Mouse (Mus musculus): Measurements from ENCODE around the gene Kcnip1. TPM values are rescaled to one million over a fixed set of nuclear protein-coding genes. Genes with fewer than 3 reads are reported as not detected.

The Kcnip1 gene
- total and polyA plus RNA-seq, 2 experiments = not detected

DNA sequence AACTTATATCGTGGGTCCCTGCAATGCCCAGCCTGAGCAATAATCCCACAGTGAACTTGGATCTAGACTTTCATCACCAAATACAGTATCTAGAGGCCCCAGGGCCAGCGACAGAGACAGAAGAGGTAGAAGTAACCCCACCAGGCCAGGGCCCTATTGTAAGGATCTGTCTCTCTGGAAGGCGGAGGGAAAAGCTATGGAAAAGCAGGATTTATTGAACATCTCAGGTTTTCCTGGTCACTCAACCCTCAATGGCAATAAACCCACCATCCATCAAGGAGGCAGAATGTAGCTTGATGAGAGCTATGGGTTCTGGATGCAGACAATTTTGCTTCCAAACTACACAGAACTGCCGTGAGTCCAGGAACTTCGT lies 9.6 kb upstream of the Kcnip1 start:
- WGBS = 67% methylated on average over 5 of the region's 5 CpGs
- Histone ChIP-seq H3K9ac (ENCODE audit: low read depth, low read length) (no peak overlapping the region), H3K36me3 (ENCODE audit: control insufficient read depth, insufficient read depth, low read length) (no peaks in the 10 kb centered on the region), H3K4me3 (ENCODE audit: insufficient read depth, low read depth, low read length) (no peak overlapping the region), H3K4me1 (ENCODE audit: control insufficient read depth, insufficient read depth, low read length) (no peaks in the 10 kb centered on the region), H3K27me3 (ENCODE audit: control insufficient read depth, insufficient read depth, low read length) (no peaks in the 10 kb centered on the region; the same call in 1 of the 2 replicates), H3K27ac (replicated peaks; ENCODE audit: insufficient read depth, low read depth, low read length) (no peak overlapping the region), H3K79me2 (ENCODE audit: control insufficient read depth, insufficient read depth, low read length) (no peaks in the 10 kb centered on the region)
- no peak for DNase-seq (ENCODE audit: extremely low read depth, low read depth, low spot score)
- TF ChIP-seq POLR2A (IDR thresholded peaks at IDR 0.05; ENCODE audit: extremely low read depth, insufficient read depth, low read length) (no peak), CTCF (IDR thresholded peaks at IDR 0.05; ENCODE audit: low read depth, low read length) (no peak)

DNA sequence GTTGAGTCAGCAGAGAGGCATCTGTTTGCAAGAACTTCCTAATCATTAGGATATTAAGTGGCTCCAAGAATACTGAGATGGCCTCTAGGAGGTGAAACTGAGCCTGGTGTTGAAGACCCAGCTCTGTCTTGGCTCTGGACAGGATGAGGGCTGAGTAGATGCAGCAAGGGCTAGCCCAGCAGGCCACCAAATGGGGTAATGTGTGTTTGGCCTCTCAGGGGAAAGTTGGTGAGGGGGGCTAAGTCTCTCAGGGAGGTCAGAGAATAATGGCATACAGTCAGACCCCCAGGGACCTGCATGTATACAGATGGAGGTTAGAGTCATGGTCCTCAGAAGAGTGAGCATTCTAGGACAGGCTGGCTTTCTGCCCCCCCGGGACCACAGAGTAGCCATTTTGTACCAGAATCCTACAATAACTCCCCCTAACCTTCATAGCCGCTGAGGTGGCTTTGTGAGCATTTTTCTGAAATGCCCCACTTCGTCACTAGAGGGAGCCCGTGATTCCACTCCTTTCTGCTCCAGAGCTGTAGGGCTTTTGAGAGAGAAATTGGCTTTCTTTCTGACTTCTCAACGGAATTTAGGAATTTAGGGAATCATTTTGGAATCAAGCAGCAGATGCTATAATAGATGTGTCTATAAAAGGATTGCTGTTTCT lies 9.1 kb upstream of the Kcnip1 start:
- Histone ChIP-seq H3K36me3 (ENCODE audit: control insufficient read depth, insufficient read depth, low read length) (no peaks in the 10 kb centered on the region), H3K79me2 (ENCODE audit: control insufficient read depth, insufficient read depth, low read length) (no peaks in the 10 kb centered on the region), H3K27ac (replicated peaks; ENCODE audit: insufficient read depth, low read depth, low read length) (no peak overlapping the region), H3K4me1 (ENCODE audit: control insufficient read depth, insufficient read depth, low read length) (no peaks in the 10 kb centered on the region), H3K4me3 (ENCODE audit: insufficient read depth, low read depth, low read length) (no peak overlapping the region), H3K27me3 (ENCODE audit: control insufficient read depth, insufficient read depth, low read length) (no peaks in the 10 kb centered on the region; the same call in 1 of the 2 replicates), H3K9ac (ENCODE audit: low read depth, low read length) (no peak overlapping the region)
- WGBS = 3% methylated on average over 5 of the region's 5 CpGs
- TF ChIP-seq CTCF (IDR thresholded peaks at IDR 0.05; ENCODE audit: low read depth, low read length) = peak; percentile 64
- TF ChIP-seq POLR2A (IDR thresholded peaks at IDR 0.05; ENCODE audit: extremely low read depth, insufficient read depth, low read length) = no peak
- DNase-seq (ENCODE audit: extremely low read depth, low read depth, low spot score) = peak; percentile 3

DNA sequence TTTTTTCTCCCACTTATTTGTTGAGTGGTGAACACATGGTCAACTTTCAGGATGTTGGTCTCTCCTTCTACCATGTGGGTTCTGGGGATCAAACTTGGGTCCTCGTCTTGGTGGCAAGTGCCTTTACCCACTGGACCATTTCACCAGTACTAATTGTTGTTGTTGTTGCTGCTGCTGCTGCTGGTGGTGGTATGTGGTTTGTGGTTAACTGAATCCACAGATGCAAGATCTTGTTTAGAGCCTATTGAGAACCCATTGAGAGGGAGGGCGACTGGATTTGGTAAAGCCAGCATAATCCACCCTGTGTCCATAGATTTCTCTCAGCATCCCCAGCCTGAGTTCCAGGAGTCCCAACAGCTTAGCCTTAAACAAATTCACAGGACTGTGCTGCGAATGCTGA lies 7.5 kb upstream of the Kcnip1 start:
- H3K4me3 ChIP-seq (ENCODE audit: insufficient read depth, low read depth, low read length) = no peak overlapping the region
- TF ChIP-seq POLR2A (IDR thresholded peaks at IDR 0.05; ENCODE audit: extremely low read depth, insufficient read depth, low read length) = no peak
- TF ChIP-seq CTCF (IDR thresholded peaks at IDR 0.05; ENCODE audit: low read depth, low read length) = no peak
- no peaks in the 10 kb centered on the region for H3K4me1 ChIP-seq (ENCODE audit: control insufficient read depth, insufficient read depth, low read length)
- no peaks in the 10 kb centered on the region for H3K79me2 ChIP-seq (ENCODE audit: control insufficient read depth, insufficient read depth, low read length)
- no peak overlapping the region for H3K27ac ChIP-seq (replicated peaks; ENCODE audit: insufficient read depth, low read depth, low read length)
- no peak for DNase-seq (ENCODE audit: extremely low read depth, low read depth, low spot score)
- H3K27me3 ChIP-seq (ENCODE audit: control insufficient read depth, insufficient read depth, low read length) = no peaks in the 10 kb centered on the region; the same call in 1 of the 2 replicates
- no peak overlapping the region for H3K9ac ChIP-seq (ENCODE audit: low read depth, low read length)
- H3K36me3 ChIP-seq (ENCODE audit: control insufficient read depth, insufficient read depth, low read length) = no peaks in the 10 kb centered on the region
- 70% methylated on average over 3 of the region's 3 CpGs for WGBS

DNA sequence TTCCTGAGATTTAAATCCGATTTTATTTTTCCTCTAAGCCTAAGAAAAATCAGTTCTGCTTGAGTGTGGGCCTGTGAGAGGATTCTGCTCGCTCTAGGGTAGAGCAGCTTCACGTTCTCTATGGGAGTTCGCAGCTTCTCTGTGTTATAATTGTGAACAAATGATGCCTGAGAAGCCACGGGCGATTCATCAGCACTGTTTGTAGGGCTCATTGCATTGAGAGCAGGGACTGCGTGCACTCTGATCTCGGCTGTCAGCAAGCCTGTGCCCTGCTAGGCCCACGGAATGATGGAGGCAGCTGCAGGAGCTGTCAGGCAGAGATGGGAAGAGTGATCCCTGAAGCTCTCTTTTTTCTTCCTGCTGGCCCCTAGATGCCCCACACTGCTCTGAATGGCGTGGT lies 5.3 kb upstream of the Kcnip1 start:
- Histone ChIP-seq H3K27me3 (ENCODE audit: control insufficient read depth, insufficient read depth, low read length) (no peaks in the 10 kb centered on the region), H3K4me1 (ENCODE audit: control insufficient read depth, insufficient read depth, low read length) (no peaks in the 10 kb centered on the region), H3K79me2 (ENCODE audit: control insufficient read depth, insufficient read depth, low read length) (no peaks in the 10 kb centered on the region), H3K9ac (ENCODE audit: low read depth, low read length) (no peak overlapping the region), H3K36me3 (ENCODE audit: control insufficient read depth, insufficient read depth, low read length) (no peaks in the 10 kb centered on the region), H3K4me3 (ENCODE audit: insufficient read depth, low read depth, low read length) (no peak overlapping the region), H3K27ac (replicated peaks; ENCODE audit: insufficient read depth, low read depth, low read length) (no peak overlapping the region)
- no peak for DNase-seq (ENCODE audit: extremely low read depth, low read depth, low spot score)
- no peak for TF ChIP-seq CTCF (IDR thresholded peaks at IDR 0.05; ENCODE audit: low read depth, low read length)
- no peak for TF ChIP-seq POLR2A (IDR thresholded peaks at IDR 0.05; ENCODE audit: extremely low read depth, insufficient read depth, low read length)
- 75% methylated on average over 10 of the region's 10 CpGs for WGBS

DNA sequence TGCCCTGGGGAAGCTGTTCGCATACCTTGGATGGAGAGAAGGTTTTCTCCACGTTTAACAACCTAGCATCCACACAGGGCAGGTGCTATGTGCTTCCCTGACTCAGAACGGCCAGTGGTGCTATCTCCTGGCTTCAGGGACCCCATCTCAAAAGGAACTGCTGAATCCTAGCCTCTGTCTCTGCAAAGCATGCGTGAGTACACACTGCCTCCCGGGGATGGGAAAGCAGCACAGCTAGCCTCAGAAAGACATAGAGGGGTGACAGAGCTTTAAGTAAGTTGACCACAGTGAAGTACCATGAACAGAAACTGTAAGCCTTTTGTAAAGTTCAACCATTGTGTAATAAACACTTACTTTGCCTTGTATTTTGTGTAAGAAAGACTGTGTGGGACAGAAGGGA lies 544 bp upstream of the Kcnip1 start:
- H3K4me3 ChIP-seq (ENCODE audit: insufficient read depth, low read depth, low read length) = no peak overlapping the region
- no peak for DNase-seq (ENCODE audit: extremely low read depth, low read depth, low spot score)
- H3K4me1 ChIP-seq (ENCODE audit: control insufficient read depth, insufficient read depth, low read length) = no peaks in the 10 kb centered on the region
- TF ChIP-seq POLR2A (IDR thresholded peaks at IDR 0.05; ENCODE audit: extremely low read depth, insufficient read depth, low read length) = no peak
- no peak for TF ChIP-seq CTCF (IDR thresholded peaks at IDR 0.05; ENCODE audit: low read depth, low read length)
- no peak overlapping the region for H3K27ac ChIP-seq (replicated peaks; ENCODE audit: insufficient read depth, low read depth, low read length)
- H3K9ac ChIP-seq (ENCODE audit: low read depth, low read length) = no peak overlapping the region
- H3K79me2 ChIP-seq (ENCODE audit: control insufficient read depth, insufficient read depth, low read length) = no peaks in the 10 kb centered on the region
- H3K27me3 ChIP-seq (ENCODE audit: control insufficient read depth, insufficient read depth, low read length) = no peaks in the 10 kb centered on the region
- WGBS = 33% methylated on average over 5 of the region's 5 CpGs
- H3K36me3 ChIP-seq (ENCODE audit: control insufficient read depth, insufficient read depth, low read length) = no peaks in the 10 kb centered on the region

DNA sequence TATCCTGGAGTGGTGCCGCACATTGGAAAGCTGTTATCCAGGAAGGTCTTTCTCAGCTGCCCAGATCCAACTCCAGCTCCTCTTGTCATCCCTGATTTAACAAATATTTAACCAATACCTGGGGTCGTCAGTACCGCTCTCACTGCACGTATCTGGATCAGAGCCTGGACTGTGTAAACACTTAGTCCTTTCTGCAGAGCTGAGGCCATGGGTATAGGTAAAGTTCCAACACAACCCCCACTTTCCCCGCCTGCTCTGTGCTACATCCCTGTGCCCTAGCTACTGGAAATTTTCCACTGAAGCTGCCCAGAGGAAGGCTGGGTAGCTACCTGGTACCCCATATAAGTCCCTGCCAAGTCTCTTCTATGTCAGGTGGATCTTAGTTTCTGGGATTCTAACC lies 3.0 kb downstream of the Kcnip1 start:
- Histone ChIP-seq H3K4me3 (ENCODE audit: insufficient read depth, low read depth, low read length) (no peak overlapping the region), H3K79me2 (ENCODE audit: control insufficient read depth, insufficient read depth, low read length) (no peaks in the 10 kb centered on the region), H3K27ac (replicated peaks; ENCODE audit: insufficient read depth, low read depth, low read length) (no peak overlapping the region), H3K27me3 (ENCODE audit: control insufficient read depth, insufficient read depth, low read length) (no peaks in the 10 kb centered on the region), H3K4me1 (ENCODE audit: control insufficient read depth, insufficient read depth, low read length) (no peaks in the 10 kb centered on the region), H3K36me3 (ENCODE audit: control insufficient read depth, insufficient read depth, low read length) (no peaks in the 10 kb centered on the region), H3K9ac (ENCODE audit: low read depth, low read length) (no peak overlapping the region)
- DNase-seq (ENCODE audit: extremely low read depth, low read depth, low spot score) = no peak
- 28% methylated on average over 5 of the region's 5 CpGs for WGBS
- TF ChIP-seq POLR2A (IDR thresholded peaks at IDR 0.05; ENCODE audit: extremely low read depth, insufficient read depth, low read length) (no peak), CTCF (IDR thresholded peaks at IDR 0.05; ENCODE audit: low read depth, low read length) (no peak)
